Mouse (Mus musculus) retina, postnatal 7 days (tissue): ENCODE results near the gene Glis1.

ENCODE experiments used
- DNase-seq: peaks from one replicate; pipeline ENCODE4 v3.0.0-alpha.2; 2012; ENCODE audit warnings: low read depth, low spot score

The Glis1 gene

DNA sequence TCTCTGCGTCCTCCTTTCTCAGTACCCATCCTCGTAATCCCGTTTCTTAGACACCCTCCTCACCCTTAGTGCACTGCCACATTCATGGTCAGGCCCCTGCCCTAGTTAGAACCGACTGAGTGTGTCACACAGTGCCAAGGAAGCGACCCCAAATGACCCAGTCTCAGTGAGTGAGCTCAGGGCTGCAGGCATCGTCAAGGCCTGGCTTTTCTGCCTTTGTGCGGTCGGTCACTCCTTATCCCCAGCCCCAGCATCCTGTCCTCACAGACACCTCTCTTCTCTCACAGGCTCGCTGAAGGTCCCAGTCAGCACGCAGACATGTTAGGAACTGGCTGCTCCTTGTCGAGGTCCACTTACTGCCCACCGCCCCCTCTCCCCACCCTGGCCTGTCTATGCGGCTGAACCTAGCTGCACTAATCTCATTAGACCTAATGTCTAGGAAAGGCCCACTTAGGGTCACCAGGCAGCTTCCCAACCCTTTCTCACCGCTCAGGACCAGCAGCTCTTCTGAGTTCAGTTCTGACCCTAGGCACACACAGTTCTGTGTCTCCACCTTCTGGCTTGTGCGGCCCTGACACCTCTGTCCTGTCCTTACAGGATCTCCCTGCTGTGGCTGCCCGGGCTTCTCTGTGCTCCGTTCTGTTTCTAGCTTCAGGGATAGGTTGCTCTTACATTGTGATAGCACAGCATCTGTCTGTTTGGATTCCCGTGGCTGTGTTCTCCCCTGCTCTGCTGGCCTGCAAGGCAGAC lies 18.1 kb downstream of the Glis1 start:
- no peak for DNase-seq

DNA sequence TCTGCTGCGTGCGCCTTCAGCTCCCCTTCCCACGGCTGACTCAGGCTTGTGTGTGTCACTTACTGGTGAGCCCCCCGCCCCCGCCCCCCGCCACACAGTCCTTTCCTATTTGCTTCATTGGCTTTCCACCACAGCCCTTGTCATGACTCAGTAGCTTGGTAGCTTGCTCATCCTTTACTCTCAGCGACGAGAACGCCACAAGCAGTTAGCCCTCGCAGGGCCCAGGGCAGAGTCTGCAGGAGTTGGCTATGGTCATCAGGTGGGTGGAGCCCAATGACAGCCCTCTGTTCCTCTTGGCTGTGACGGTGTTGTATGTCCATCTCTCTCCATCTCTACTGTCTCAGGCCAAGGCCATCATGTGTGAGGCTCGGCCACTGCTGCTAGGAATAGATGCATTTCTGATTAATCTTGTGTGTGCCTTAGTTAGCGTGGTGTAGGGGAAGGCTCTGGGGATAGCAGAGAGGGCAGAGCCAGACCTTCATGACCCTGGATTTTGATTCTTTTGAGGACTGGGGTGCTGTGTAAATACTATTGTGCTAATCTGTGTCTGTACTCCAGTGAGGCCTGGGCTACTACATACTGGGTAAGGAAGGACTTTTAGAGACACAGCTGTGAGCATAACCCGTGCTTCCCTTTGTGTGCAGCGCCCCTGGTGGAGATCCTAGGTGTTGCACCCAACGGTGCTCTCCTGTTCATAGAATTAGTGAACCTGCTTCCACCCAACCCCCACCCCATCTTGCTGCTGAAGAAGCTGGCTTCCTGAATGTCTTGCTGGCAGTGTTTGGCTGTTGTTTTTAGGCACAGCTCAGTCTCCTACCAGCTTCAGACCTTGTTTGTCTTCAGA lies 19.0 kb downstream of the Glis1 start:
- DNase-seq: peak; percentile 82

DNA sequence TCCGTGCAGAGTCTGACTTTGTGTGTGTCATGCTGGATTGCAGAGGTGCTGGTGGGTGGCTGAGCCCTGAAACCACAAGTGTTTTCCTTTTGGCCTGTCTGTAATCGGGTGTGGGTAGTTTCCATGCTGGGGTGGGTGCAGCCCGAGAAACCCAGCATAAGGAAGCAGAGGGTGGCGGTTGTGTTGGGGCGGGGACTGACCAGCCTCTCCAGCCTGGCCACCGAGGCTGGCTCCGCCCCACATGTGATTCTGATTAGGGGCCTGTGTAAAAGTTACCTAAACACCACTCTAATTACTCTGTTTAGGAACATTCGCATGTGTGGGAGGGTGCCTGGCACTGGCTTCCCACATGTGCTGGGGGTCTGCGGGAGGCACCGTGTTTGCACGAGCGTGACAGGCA lies 23.2 kb downstream of the Glis1 start:
- no peak for DNase-seq

DNA sequence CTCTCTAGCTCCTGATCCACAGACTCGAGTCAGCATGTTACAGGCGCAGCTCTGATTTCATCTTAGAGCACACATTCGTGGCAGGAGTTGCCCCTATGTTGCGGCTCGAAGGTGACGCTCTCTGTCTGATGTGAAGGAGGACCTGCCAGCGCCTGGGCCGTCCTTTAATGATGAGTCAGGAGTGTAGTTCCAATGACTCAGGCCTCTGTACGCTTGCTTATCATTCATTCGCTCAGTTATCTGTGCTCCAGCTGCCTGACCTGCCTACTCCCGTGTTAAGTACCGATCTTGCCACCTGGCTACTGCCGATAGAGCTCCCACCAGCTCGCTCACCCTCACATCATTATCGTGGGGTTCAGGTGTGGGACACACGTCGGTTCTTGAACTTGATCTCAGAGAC lies 24.5 kb downstream of the Glis1 start:
- DNase-seq: no peak

DNA sequence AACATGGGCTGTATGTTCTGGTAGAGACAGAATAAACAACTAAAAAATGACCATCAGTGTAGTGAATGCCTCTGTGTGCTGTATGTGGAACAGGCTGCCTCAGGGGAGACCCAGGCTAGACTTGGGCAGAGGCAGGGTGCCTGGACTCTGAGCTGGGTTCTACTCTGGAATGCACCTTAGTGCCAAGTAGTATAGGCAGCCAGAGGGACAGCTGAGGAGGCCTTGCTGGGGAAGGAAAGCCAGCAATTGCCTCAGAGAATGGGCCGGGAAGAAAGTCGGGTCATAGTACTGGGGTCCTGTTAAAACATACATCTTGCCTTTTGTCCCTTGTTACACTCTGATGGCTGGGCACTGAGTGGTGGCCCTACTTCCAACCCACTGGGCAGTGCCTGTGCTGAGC lies 25.1 kb downstream of the Glis1 start:
- no peak for DNase-seq

DNA sequence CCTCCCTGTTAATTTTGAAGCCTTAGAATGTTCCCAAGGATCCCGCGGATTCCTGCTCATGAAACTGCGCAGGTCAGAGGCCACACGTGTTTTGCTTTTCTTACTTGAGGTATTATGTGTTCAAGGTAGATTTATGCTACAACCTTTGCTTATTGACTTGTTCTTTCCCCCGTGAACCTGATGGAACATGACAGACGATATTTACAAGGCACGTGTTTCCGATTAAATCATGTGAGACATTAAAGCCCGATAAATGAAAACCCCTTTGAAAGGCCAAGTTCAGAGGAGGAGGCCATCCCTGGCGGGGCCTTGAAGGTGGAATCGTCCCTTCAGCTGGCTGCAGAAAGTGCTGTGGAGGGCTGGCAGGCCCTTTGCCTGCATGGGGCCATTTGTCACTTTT lies 26.1 kb downstream of the Glis1 start:
- no peak for DNase-seq

DNA sequence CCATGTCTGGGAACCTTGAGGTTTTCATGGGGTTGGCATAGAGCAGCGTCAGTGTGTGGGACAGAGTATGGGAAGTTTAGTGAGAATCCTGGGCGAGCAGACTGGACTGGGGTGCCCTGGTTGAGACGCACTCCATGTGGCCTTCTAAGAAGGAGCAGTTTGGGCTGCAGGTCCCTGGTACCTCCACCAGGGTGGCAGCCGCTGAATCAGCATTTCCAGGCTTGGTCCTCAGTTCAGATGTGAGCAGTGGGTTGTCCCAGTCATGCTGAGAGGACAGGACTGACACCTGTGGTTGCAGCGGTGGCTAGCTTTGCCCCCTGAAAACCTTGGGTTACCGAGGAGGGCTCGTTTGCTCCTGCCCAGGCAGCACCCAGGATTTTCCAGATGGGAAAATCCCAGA lies 33.4 kb downstream of the Glis1 start:
- DNase-seq: no peak

DNA sequence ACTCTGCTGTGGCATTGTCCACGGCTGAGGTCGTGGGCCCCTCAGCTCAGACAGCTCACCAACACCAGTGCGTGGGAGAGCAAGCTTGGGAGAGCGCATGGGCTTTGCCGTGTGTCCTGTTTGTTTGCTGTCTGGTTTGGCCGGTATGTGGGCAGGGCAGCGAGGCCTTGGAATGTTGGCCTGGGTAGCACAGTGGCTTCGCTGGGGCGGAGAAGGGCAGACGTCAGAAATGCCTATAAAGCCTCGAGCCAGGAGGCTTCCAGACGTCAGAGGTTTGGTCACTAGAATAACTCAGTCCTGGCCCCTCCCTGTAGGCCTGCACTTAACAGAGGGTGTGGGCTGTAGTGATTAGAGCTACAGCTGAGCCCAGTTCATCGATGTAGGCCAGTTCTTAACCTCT lies 33.9 kb downstream of the Glis1 start:
- DNase-seq: no peak

DNA sequence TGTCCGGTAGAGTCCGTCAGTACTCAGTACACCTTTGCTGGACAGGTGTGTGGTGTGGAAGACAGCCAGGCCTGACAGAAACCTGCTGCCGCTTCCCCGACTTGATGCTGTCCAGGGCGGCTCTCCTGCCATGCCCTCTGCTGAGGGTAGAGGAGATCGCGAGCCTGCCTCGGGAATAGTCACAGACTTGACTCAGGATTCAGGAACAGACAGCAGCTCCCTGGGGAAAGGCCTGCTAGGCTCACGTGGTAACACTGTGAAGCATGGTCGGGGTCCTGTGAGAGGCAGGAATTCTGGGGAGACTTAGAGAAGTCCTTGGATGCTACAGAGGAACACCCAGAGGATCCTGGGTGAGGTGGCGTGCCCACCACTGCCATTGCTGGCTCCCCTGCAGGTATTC lies 34.4 kb downstream of the Glis1 start:
- no peak for DNase-seq

DNA sequence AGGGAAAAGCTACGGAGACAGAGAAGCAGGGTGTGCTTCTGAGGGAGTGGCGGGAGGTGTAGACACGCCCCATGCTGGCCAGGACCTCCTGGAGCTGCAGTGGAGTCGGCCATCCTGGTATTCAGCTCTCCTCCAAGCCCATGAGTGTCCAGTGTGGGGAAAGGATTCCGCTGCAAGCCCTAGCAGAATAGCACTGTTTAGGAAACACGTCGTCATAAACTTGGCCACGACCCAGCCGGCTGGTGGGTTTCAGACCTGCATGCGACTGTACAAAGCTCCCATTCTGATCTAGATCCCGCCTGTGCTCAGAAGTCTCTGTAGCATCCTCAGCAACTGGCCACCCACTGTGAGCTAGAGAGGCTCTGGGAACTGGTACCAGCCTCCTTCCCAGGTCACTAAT lies 41.9 kb downstream of the Glis1 start:
- no peak for DNase-seq

DNA sequence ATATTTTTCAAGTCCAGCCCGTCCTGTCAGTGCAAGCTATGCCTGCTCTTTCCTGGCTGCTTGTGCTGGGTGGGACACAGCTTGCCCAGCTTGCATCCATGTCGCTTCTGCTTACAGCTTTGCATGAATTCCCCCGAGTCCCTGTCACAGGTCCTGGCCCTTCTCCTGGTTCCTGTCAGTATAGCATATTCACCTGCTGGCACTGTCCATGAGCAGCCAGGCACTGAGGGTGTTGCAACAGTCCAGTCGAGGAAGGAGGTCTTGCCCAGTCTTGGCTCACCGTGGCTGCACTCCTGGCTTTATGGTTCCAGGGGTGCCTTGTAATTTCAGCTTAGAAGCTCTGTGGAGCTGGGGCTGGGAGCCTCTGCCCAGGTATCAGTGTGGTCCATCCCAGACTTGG lies 44.6 kb downstream of the Glis1 start:
- no peak for DNase-seq

DNA sequence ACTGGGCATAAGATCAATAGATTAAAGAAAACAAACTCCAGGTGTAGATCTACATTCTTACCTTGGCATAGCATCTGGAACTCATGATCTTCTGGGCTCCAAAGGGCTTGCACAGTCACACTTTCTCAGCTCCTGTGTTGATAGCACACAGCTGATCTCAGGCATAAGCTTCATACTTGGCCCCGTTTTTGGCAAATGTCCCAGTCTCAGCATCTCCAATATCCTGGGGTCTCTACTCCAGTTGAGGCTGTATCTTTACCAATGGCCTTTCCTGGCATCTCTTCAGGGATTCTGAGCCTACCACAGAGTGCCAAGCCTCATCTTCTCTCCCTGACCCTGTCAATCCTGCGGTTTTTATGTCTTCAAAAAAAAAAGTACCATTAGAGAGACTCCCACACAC lies 48.1 kb downstream of the Glis1 start:
- no peak for DNase-seq

DNA sequence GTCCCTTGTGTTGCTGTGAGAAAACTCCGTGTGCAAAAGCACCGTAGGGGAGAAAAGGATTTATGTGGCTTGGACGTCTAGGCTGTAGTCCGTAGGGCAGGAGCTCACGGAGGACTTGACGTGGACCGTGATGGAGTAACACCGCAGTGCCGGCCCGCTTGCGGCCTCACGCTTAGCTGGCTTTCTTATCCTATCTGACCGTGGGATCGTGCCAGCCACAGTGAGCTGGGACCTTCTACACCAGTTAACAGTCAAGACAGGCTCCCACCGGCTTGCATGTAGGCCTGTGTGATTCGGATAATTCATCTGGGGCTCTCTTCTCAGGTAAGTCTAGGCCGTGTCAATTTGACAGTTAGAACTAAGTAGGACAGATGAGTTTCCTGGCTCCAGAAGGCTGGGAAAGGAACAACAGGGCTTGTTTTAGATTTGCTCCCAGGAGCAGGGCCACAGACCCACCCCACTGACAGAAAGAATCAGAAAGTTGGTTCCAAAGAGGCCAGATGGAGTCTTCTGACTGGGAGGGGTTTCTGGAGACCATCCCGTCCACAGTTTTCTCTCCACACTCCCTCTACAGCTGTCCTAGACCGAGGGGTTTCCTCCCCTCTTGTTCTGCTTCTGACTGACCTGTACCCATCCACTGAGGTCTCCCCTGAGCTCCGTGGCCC lies 49.3 kb downstream of the Glis1 start:
- no peak for DNase-seq

DNA sequence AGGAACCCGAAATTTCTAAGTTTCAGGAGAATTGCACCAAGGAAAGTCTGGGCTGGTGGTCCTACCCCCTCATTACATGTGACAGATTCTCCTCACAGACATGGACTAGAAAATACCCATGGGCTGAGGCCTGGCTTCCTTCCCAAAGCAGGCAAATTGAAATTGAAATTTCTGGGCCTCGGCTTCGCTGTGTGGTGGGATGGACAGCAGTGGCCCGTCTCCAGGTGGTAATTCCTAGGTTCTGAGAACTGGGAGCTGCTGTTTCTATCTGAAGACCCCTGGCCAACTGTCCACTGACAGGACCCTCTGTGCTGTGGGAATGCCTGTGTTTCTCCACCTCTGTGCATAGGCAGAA lies 49.8 kb downstream of the Glis1 start:
- no peak for DNase-seq

DNA sequence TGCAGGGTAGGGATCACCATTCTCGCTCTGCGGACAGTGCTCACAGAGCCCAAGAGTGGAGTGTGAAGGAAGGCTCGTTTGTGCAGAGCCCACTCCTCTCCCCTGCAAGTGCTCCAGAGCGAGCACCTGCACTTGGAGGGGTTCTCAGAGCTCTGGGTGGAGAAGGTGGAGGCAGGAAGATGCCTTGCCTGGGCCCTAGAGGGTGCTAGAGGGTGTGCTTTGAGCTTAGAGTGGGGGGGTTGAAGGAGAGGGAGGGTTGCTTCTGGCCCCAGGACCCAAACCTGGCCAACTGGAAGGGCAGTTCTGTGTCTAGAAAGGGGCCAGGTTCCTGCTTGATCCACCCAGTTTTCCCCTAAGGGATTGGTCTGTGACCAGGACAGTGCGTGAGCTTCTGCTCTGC lies 51.5 kb downstream of the Glis1 start:
- DNase-seq: no peak

DNA sequence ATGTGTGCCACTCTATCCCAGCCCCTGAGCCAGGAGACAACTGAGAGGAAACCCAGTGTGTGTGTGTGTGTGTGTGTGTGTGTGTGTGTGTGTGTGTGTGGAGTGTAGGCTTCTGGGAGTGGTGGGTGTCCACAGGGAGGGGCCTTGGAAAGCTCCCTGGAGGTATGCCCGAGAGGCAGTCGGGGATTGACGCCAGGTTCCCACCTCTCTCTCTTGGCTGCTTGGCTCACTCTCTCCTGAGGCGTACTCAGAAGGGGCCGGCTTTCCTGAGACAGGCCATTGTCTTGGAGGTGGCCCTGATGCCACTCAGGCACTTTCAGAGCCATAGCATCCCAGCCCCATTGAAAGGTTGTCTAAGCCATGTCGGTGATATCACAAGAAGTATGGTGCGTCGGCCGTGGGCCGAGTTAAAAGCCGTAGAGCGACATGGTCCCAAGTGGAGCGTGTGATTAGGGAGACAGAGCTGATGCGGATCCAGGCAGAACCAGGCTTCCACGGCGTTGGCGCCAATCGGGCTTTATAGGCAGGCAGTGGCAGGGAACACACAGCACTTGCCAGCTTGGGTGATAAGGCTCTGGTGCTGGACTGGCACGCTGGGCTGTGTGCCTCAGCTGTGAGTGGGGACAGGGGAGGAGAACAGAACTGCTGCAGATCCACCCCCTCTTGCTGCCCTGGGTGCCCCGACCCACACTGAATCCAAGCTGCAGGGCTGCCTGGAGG lies 54.9 kb downstream of the Glis1 start:
- DNase-seq: no peak

DNA sequence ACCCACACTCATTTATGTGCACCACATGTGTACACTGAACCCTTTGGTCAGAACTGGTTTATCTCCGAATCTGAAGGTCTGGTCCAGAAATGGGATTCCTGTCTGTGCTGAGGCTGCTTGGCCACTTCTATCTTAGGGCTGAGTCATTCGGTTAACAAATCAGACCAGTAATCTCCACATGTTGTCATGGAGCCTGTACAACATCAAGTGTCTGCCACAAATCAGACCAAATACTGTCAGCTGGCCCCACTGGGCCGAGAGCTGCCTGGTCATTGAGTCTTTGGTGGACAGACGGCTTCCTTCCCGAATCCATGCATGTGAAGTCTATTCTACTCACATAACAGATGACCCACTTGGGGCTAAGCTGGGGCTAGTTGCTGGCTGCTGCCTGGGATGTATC lies 58.6 kb downstream of the Glis1 start:
- DNase-seq: no peak

DNA sequence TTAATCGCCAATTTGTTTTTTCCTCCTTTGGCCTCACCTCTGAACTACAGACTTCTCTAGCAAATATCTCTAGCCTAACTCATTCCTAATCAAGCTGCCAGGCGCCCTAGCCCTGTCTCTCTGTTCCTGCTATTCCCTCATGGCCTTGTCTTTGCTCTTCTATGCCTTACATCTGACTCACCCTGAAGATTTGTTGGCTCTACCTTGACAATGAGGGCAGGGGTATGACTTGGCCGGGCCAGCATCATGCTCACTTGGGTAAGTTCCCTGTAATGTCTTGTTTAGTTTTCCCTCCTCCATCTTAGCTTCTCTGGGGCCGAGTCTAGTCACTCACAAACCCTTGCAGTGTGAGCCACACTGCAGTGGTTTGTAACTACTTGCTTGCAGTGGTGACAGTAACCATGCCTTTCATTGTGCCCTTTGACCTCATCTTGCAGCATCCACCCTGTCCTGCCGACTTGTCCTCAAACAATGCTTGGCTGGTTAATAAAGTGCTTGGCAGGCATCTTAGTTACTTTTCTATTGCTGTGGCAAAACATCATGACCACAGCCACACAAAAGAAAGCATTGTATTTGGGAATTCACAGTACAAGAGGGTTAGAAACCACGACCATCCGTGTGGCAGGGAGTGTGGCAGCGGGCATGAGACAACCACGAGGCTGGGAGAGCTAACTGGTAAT lies 61.5 kb downstream of the Glis1 start:
- DNase-seq: no peak

DNA sequence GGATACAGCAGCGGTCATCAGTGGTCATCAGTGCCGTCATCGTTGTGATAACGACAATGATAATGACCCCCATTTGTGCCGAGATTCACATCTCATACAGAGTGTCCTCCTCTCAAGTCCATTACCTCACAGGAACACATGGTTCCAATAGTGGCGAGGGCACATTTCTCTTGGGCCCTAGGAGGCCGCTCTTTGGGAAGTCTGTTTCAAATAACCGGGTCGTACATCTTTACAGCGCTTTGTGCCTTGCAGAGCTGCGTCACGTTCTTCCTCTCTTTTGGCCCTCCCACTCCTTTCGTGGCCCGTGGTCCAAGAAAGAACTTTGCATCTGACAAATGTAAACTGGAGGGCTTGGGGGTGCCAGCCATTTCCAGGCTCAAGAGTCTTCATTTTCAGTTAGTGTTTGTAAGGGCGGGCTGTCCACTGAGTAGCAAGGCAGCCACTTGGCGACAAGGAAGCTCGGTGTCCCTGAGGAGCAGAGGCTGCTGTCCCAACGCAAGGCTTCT lies 63.1 kb downstream of the Glis1 start:
- DNase-seq: no peak

DNA sequence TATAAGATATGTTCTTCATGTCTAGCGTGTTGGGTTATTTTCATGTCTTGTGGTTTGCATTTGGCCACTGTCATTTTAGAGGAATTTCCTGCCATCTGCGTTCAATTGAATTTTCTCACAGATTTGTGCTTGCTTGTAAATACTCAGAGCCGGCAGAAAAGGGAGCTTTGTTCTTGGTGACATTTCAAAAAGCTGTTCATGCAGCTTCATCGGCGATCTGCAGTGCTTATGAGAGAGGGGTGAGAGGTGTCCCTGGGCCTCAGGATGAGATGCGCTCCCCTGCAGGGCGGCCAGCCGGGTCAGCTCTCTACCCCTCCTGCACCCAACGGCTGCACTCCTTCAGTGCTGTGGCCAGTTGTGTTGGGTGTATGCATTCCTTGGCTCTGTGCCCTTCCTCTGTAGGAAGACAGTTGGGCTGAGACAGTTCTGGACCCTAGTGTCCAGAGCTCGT lies 68.2 kb downstream of the Glis1 start:
- no peak for DNase-seq

DNA sequence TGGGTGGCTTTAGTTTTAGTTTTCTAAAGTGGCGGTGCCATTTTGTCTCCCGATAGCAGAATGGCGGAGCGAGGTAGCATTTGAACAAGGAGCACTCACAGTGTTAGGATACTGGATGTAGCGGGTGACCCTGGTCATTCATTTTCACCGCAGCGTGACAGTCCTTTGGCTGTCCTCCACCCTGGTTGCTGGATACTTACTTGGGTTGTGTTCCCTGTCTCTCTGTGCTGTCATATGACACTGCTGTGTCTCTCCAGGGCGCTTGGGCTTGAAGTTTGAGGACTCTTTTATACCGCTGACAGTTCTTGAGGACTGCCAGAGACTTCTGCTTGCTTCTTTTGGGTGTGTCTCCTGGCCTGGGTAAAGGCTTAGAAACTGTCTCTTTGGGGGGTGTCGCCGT lies 80.6 kb downstream of the Glis1 start:
- no peak for DNase-seq
